Mouse (Mus musculus): ENCODE results near the gene Gm16181.

Gene Gm16181

DNA sequence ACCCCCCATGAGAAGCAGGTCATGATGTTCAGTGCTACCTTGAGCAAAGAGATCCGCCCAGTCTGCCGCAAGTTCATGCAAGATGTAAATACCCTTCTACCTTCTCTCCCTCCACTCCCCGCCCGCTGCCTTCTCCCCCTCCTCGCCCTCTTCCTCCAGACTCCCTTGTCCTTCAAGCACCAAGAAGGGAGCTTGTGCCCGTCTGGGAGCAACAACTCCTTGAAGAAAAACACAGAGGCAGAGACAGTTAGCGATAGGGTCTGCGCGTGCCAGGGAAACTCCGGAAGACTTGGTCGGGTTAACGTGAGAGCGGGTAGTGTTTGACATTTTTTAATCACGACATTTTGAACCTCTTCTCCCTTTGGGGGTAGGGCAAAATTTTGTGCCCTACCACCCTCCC lies 28.4 kb downstream of the Gm16181 start:
- in situ Hi-C loops (cut with MseI, MboI), result no loop called here

DNA sequence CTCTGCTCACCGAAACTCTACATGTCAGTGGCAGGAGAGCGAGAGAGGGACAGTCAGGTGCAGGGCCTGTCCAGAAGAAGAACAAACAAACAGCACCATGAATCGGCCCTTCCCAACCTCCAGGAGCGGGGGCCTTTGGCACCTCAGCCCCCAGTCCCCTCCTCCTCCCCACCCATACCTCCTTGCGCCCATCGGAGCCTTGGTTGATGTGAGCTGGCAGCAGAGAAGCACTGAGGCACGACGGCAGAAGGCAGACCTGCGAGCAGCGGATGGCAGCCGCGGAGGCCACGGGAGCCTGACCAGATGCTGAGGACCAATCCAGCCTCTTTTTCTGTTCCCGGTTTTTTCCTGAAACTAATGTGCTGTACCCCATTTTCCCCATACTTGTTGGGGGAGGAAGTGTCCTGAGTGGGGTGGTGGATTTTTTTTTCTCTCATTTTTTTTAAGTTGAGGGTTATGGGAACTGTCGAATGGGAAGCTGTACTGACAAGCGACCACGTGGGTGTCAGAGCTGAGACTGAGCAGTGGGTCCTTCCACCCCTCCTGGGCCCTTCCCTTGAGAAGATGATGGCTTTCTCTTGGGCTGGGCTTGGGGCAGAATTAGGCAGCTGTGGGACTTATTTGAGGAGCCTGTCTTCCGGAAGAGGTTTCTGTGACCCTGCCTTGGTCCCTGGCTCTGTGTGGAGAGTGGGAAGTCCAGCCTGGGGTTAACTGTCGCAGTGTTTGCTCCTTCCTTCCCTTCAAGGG lies 29.0 kb downstream of the Gm16181 start:
- in situ Hi-C loops (cut with MseI, MboI), result loop anchor here in 1 of 2 experiments (5.0 kb wide), 1 partner anchor 43 kb away; no protein-coding TSS in a partner anchor

DNA sequence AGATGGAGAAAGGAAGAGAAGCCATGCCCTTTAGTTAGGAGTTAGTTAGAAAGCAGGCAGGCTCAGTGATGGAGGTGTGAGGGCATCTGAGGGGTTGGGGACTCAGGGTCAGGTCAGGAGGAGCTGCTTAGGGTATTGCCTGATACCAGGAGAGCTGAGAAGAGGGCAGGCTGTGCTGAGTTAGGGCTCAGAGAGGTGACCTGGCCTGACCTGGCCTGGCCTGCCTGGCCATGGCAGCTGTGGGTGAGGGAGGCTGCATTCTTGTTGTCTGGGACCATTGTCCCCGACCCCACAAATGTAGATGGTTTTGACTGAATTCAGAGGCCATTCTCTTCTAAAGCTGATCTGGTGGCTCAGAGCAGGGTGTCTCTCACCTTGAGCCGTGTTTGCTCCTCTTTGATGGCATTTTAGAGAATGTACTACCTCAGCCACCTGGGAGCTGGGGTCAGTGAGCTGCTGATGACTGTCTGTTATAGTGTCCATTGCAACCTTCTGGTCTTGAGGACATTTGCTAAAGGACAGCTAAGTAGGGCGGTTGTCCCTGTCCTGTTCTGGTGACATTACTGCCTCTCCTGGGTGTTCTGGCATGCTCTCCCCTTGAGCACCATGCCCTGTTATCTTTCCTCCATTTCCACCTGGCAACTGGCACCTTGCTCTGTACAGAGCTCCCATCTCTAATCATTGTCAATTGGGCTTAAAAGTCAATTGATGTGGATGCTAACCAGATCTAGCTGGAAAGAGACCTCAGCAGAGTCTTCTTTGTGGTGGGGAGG lies 29.9 kb downstream of the Gm16181 start:
- in situ Hi-C loops (cut with MseI, MboI), result loop anchor here in 1 of 2 experiments (5.0 kb wide), 1 partner anchor 42 kb away; no protein-coding TSS in a partner anchor

DNA sequence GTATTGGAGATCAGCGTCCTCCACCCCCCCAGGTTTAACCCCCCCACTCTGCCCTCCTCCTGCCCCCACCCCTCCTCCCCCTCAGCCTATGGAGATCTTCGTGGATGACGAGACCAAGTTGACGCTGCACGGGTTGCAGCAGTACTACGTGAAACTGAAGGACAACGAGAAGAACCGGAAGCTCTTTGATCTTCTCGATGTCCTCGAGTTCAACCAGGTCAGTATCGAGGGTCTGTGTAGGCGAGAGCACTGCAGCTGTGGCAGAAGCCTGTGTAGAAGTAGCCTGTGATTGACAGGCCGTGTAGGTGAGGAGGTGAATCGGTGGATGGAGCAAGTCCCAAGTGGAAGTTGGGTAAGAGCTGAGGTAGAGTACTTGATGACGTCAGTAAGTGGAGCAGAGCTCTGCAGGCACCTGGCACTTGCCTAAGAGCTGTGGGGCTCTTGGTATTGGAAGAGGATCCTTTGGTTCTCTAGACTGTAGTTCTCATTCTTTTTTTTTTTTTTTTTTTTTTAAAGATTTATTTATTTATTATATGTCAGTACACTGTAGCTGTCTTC lies 30.6 kb downstream of the Gm16181 start:
- in situ Hi-C loops (cut with MseI, MboI), result loop anchor here in 1 of 2 experiments (5.0 kb wide), 1 partner anchor 41 kb away; no protein-coding TSS in a partner anchor

DNA sequence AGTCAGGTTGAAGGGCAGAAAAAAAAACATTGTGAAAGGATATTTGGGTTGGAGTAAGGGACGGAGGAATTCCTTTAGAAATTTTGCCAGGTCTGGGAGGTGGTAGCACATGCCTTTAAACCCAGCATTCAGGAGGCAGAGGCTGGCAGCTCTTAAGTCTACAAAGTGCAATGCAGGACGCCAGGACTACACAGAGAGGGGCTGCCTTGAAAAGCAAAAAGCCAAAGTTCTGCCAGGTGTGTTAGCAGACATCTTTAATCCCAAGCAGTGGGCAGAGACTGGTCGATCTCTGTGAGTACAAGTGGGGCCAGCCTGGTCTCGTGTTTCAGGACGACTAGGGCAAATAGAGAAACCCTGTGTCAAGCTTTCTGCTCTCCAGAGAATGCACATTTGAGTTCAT lies 31.3 kb downstream of the Gm16181 start:
- in situ Hi-C loops (cut with MseI, MboI), result loop anchor here in 1 of 2 experiments (5.0 kb wide), 1 partner anchor 40 kb away; no protein-coding TSS in a partner anchor

DNA sequence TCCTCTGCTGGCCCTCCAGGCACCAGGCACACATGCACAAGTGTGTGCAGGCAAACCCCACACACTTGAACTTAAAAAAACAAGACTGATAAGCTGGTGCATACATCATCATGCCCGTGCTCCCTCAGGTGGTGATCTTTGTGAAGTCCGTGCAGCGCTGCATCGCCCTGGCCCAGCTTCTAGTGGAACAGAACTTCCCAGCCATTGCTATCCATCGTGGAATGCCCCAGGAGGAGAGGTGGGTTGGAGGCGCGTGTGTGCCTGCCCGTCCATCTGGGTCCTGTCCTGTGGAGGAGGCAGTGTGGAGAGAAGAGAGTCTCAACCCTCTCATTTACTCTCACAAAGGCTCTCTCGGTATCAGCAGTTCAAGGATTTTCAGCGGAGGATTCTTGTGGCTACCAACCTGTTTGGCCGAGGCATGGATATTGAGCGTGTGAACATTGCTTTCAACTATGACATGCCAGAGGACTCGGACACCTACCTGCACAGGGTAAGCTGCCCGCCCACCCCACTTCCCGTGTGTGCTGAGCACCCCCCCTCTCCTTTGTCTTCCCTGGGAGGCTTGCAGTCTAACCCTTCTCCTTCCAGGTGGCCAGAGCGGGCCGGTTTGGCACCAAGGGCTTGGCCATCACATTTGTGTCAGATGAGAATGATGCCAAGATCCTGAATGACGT lies 32.1 kb downstream of the Gm16181 start:
- in situ Hi-C loops (cut with MseI, MboI), result loop anchor here in 1 of 2 experiments (5.0 kb wide), 1 partner anchor 40 kb away; no protein-coding TSS in a partner anchor

DNA sequence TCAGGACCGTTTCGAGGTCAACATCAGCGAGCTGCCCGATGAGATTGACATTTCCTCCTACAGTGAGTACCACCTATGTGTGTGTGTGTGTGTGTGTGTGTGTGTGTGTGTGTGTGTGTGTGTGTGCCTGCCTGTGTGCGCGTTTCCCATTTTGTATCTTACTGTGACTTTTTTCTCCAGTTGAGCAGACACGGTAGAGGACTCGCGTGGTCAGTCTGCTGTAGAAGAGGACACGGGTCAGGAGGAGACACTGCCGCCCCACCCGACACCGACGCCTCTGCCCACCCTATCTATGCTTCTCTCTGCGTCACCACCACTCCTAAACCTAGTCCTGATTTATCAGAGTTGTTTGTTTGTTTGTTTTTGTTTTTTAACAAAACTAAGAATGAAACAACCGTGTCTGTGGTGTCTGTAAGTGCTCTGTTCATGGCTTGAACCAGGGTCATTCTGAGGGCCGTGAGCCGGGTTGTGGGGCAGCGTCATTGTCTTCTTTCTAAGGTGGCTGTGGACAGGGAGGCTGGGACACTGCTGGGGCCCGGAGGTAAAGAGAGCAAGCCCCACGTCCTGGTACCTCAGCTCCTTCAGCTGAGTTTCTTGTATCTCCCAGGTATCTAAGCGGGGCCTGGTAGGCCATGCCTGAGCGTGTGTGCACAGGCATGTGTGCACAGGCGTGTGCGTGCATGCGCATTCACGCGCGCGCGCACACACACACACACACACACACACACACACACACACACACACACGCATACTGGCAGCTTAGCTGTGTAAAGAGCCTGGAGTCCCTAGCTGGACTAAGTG lies 32.9 kb downstream of the Gm16181 start:
- in situ Hi-C loops (cut with MseI, MboI), result loop anchor here in 1 of 2 experiments (5.0 kb wide), 1 partner anchor 39 kb away; no protein-coding TSS in a partner anchor

DNA sequence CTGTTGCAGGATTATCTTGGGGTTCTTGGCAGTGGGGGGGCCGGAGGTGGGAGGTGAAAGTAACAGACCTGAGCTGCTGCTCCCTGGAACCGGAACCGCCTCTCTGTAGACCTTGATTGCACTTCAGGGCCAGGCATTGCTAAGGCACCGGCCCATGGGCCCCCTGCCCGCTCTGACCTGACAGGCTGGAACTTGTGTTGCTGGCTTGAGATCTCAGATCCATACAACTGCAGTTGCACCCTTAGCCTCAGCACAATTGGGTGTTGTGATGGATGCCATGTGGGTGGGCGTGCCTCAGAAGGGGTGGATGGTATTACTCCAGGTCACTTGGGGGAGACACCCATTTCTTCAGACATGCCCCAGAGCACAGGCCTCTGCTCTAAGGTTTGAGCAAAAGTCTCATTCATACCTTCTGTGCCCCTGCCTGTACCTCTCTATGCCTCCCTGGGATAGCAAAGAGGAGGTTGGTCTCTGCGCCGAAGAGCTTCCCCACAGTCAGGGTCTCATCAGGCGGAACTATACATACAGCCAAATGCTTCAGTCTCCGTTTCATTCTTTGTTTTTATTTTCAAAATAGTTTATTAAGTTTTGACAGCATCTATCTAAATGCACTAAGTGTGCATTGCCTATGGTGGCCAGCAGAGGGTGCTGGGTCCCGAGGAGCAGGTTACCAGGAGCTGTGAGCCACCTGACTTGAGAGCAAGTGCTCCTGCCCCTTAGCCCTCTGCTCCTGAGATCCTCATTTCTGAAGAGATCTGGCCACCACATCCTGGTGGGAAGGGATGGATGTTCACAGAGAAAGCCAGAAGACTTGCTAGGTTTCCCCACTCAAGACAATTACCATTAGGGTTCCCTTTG lies 33.8 kb downstream of the Gm16181 start:
- in situ Hi-C loops (cut with MseI, MboI), result loop anchor here in 1 of 2 experiments (5.0 kb wide), 1 partner anchor 38 kb away; no protein-coding TSS in a partner anchor

DNA sequence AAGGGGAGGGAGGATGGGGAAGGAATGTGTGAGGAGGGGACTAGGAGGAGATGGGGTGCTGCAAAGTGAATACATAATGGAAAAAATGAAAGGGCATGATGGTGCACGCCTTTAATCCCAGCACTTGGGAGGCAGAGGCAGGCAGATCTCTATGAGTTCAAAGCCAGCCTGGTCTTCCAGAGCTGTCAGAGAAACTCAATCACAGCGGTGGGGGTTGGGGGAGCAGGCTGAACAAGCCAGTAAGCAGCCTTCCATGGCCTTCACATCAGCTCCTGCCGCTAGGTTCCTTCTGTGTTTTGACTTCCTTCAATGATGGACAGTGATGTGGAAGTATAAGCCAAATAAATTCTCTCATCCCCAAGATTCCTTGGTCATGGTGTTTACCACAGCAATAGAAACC lies 34.7 kb downstream of the Gm16181 start:
- in situ Hi-C loops (cut with MseI, MboI), result no loop called here

DNA sequence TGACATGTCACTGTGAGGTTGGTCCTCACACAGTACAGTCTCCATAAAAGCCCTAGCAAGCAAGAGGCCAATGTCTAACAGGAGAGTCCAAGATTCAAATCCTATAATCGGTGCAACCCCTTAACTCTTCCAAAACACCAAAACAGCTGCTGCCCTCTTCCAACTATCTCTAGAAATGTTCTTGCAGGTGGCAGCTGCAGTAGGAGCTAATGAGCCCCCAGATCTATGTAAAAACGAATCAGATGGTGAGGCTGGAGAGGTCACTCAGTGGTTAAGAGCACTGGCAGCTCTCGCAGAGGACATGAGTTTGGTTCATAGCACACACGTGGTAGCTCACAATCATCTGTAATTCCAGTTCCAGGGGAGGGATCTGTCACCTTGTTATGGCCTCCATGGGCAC lies 35.1 kb downstream of the Gm16181 start:
- in situ Hi-C loops (cut with MseI, MboI), result no loop called here

DNA sequence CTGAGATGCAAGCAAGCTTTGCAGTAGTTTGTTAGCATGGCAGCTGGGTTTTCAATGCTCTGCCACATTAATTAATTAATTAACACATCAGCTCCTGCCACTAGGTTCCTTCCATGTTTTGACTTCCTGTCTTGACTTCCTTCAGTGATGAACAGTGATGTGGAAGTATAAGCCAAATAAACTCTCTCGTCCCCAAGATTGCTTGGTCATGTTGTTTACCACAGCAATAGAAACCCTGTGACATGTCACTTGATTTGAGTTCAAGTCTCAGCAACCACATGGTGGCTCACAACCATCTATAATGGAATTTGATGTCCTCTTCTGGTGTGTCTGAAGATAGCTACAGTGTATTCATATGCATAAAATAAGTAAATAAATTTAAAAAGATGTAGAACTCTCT lies 36.7 kb downstream of the Gm16181 start:
- in situ Hi-C loops (cut with MseI, MboI), result no loop called here

DNA sequence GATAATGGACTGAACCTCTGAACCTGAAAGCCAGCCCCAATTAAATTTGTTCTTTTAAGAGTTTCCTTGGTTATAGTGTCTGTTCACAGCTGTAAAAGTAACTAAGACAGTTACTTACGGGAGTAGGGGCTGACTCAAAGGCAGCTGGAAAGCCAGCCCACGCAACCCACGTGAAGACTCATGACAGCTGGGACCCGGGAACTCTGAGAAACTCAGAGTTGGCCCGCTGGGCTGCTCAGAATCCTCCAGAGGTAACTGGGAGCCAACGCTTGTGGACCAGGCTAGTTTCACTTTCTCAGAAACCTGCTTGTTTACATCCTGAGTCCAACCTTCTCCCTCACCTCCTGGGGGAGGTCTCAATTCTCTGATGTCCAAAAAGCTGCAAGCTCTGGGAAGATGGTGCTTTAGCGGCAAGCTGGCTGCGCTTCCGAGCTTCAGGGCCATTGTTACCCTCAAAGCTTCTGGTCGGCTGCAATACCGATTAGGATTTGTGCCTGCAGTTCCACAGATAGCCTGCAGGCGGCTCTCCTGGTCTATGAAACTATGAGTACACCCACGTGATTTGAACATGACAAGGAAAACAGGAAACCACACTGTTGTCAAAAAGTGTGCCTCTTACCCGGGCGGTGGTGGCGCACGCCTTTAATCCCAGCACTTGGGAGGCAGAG lies 37.3 kb downstream of the Gm16181 start:
- in situ Hi-C loops (cut with MseI, MboI), result no loop called here

DNA sequence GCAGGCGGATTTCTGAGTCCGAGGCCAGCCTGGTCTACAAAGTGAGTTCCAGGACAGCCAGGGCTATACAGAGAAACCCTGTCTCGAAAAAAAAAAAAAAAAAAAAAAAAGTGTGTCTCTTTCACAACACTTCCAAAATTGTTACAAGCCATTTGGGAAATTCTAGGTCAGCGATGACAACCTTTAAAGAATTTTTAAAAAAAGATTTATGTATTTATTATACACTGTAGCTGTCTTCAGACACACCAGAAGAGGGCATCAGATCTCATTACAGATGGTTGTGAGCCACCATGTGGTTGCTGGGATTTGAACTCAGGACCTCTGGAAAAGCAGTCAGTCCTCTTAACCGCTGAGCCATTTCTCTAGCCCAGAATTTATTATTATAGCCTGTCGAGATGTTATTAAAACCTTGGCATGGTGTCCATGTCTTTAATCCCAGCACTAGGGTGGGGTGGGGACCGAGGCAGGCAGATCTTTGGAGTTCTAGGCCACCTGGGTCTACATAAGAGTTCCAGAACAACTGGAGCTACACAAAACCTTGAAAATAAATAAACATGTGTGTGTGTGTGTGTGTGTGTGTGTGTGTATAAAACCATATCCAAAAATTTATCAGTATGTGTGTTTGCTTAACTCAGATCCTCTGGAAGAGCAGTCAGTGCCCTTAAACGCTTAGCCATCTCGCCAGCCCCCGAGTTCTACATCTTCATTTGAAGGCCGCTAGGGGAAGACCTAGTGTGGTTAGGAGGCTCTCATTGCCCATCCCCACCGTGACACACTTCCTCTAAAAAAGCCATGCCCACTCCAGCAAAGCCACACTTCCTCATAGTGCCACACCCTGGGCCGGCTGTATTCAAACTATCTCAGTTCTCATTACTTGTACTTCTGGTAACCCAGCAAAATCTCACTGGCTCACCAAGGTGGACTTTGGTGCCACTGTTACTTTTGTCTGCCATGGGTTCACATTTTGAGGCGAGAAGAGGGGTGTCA lies 38.2 kb downstream of the Gm16181 start:
- in situ Hi-C loops (cut with MseI, MboI), result no loop called here

DNA sequence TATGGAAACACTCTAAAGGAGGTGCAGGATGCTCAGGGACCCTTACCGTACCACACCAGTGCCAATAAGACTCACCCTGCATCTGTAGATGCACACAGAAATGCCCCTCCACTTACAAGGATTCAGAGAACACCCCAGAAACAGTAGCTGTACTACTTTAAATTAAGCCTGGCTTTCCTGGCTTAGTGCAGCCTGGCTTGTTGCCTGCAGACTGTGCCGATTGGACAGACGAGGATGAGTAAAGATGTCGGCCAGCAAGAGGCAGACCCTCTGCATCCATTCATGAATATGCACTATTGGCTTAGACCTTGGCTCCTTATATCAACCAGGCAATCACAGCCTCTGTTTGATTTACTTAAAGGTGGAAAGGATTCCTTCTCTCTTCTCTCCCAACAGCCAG lies 39.0 kb downstream of the Gm16181 start:
- in situ Hi-C loops (cut with MseI, MboI), result no loop called here

DNA sequence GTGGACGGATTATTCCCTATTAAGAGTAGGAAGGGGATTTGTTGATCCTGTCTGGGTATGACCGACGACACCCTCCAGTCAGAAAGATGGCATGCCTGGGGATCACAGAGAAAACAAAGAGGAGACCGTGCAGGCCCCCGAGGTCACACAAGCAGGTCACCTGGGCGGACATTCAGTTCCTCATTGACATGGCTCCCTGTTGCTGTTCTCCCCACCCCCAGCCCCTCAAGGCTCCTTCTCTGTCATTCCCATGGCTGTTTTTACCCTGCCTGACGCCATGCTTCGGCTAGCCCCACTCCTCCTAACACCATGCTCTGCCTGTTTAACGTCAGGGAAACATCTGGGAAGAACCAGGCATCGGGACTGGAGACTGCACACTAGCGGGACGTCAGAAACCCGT lies 41.0 kb downstream of the Gm16181 start:
- in situ Hi-C loops (cut with MseI, MboI), result no loop called here

DNA sequence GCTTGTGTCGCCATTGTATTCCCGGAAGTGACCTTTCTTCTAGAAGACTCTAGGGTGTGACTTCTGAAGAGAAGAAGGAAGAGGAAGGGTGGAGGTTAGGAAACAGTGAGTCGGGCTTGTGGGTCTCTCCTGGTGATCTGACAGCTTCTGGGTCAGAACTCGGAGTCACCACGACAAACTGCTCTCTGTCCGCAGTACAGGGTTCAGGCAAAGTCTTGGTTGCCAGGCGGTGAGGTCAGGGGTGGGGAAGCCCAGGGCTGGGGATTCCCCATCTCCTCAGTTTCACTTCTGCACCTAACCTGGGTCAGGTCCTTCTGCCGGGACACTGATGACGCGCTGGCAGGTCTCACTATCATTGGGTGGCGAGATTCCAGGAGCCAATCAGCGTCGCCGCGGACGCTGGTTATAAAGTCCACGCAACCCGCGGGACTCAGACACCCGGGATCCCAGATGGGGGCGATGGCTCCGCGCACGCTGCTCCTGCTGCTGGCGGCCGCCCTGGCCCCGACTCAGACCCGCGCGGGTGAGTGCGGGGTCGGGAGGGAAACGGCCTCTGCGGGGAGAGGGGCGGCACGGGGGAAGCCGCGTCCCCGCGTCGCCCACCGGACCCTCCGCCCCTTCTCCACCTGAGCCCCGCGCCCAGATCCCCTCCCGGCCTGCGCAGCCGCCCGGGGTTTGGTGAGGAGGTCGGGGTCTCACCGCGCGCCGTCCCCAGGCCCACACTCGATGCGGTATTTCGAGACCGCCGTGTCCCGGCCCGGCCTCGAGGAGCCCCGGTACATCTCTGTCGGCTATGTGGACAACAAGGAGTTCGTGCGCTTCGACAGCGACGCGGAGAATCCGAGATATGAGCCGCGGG lies 42.3 kb downstream of the Gm16181 start, which contains the start of gene H2-D1:
TSS of gene H2-D1 (plus strand) at position 67 of the 859 bp plus-strand sequence.
- in situ Hi-C loops (cut with MseI, MboI), result no loop called here

DNA sequence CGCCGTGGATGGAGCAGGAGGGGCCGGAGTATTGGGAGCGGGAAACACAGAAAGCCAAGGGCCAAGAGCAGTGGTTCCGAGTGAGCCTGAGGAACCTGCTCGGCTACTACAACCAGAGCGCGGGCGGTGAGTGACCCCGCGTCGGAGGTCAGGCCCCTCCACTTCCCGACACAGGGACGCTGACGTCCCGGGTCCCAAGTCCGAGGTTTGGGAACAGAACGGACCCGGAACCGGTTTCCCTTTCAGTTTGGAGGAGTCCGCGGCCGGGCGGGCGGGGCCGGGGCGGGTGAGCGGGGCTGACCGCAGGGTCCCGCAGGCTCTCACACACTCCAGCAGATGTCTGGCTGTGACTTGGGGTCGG lies 42.9 kb downstream of the Gm16181 start:
- in situ Hi-C loops (cut with MseI, MboI), result no loop called here
